Mouse (Mus musculus) embryonic fibroblast, embryonic 13.5 days (primary cell): ENCODE data around the gene Bcor.

Source experiments
- CTCF ChIP-seq: IDR thresholded peaks from 2 replicates; pipeline ENCODE4 v1.5.1; 2011; ENCODE audit warnings: mild to moderate bottlenecking, control low read depth, low read length, moderate library complexity, borderline replicate concordance; ENCODE audit not compliant: insufficient read depth
- POLR2A ChIP-seq: IDR thresholded peaks from 2 replicates; pipeline ENCODE4 v1.6.1; 2011; ENCODE audit warnings: low read depth, mild to moderate bottlenecking, control low read depth, low read length, moderate library complexity

DNA sequence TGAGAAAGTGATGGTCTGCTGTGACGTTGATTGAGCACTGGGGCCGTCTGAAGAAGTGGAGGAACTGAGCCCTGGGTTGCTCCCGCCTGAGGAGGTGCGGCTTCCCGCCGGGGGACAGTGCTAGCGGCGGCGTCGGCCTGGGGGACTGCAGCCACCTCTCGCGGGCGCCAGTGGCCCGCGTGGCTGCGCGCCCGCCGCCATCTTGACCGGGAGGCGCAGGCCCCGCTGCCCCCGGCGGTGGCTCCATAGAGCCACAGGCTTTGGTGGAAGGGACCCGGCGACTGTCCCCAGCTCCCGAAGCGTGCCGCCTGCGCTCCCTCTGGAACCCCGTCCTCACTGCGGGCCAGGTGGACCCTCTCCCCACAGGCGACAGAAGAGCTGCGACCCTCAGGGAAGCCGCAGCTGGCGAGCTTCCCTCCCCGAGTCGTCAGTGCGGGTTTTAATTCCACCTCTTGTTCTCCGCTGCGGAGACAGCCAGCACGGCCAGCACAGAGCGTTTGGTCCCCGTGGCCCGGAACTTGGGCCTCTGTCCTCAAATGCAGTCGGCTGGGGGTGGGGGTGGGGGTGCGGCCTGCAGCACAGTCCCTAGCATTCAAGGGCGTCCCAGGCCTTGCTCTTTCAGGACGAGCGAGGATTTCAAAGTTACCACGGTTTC lies 19.9 kb downstream of the Bcor start:
- TF ChIP-seq CTCF (no peak), POLR2A (no peak)
